Mouse (Mus musculus): Measurements from ENCODE around the gene Actl7b.

GRCm38 (mm10) chr4:56723237-56723636, 18.0 kb downstream of the Actl7b start:
- no peak for TF ChIP-seq POLR2A (IDR thresholded peaks at IDR 0.05; ENCODE audit: control insufficient read depth, low read depth, low read length)
- no peak for TF ChIP-seq CTCF (IDR thresholded peaks at IDR 0.05; ENCODE audit: control insufficient read depth, insufficient read depth, insufficient replicate concordance, low read depth, low read length)
